Mouse (Mus musculus): ENCODE results near the gene Vps54. TPM values are rescaled to one million over a fixed set of nuclear protein-coding genes. Genes with fewer than 3 reads are reported as not detected.
"Not testable (repeated sequence)": the region's sequence is repeated elsewhere in the genome, so short reads cannot be mapped to it uniquely, and the experiment has no call there.

Gene Vps54
- polyA plus RNA-seq, 1 experiment from 2014 or later: 14.9 TPM

GRCm38 (mm10) chr11:21237474-21238278, 1.4 kb upstream of the Vps54 start:
- no peak for DNase-seq (ENCODE audit: low spot score)
- Histone ChIP-seq H3K4me1 (replicated peaks; ENCODE audit: control insufficient read depth, insufficient read depth, low read length) (peaks cover 26% of the 10 kb centered on the region), H3K9ac (peak overlapping the region; percentile 97; the same call in 1 of the 2 replicates), H3K4me2 (replicated peaks) (peak overlapping the region; percentile 62), H3K27ac (peak overlapping the region; percentile 95; the same call in 1 of the 2 replicates), H3K27me3 (ENCODE audit: control insufficient read depth, insufficient read depth, low read length) (no peaks in the 10 kb centered on the region), H3K4me3 (replicated peaks; ENCODE audit: low read length) (peak overlapping the region; percentile 96), H3K36me3 (replicated peaks; ENCODE audit: control insufficient read depth, insufficient read depth) (no peaks in the 10 kb centered on the region), H3K9me3 (ENCODE audit: control insufficient read depth, low read length) (no peaks in the 10 kb centered on the region)
- ATAC-seq (ENCODE audit: low FRiP score): no peak
- 97% methylated on average over 2 of the region's 2 CpGs for WGBS

- WGBS: 1% methylated on average over 53 of the region's 65 CpGs
- Histone ChIP-seq H3K4me3 (replicated peaks; ENCODE audit: low read length) (peak overlapping the region; percentile 96), H3K4me2 (replicated peaks) (peak overlapping the region; percentile 62), H3K9me3 (ENCODE audit: control insufficient read depth, low read length) (no peaks in the 10 kb centered on the region), H3K9ac (peak overlapping the region; percentile 97), H3K27ac (peak overlapping the region; percentile 95), H3K4me1 (replicated peaks; ENCODE audit: control insufficient read depth, insufficient read depth, low read length) (peaks cover 26% of the 10 kb centered on the region), H3K27me3 (ENCODE audit: control insufficient read depth, insufficient read depth, low read length) (no peaks in the 10 kb centered on the region), H3K36me3 (replicated peaks; ENCODE audit: control insufficient read depth, insufficient read depth) (no peaks in the 10 kb centered on the region)
- DNase-seq (ENCODE audit: low spot score) (peak; percentile 60), ATAC-seq (ENCODE audit: low FRiP score) (peak; percentile 92)
These were observed 631 bp upstream of the Vps54 start for GRCm38 (mm10) chr11:21238279-21239020.

GRCm38 (mm10) chr11:21239763-21240509, 855 bp downstream of the Vps54 start:
- Histone ChIP-seq H3K36me3 (replicated peaks; ENCODE audit: control insufficient read depth, insufficient read depth) (no peaks in the 10 kb centered on the region), H3K4me1 (replicated peaks; ENCODE audit: control insufficient read depth, insufficient read depth, low read length) (peaks cover 26% of the 10 kb centered on the region), H3K27ac (peak overlapping the region; percentile 95), H3K9ac (peak overlapping the region; percentile 97), H3K27me3 (ENCODE audit: control insufficient read depth, insufficient read depth, low read length) (no peaks in the 10 kb centered on the region), H3K4me3 (replicated peaks; ENCODE audit: low read length) (peak overlapping the region; percentile 96), H3K9me3 (ENCODE audit: control insufficient read depth, low read length) (no peaks in the 10 kb centered on the region), H3K4me2 (replicated peaks) (peak overlapping the region; percentile 62)
- ATAC-seq (ENCODE audit: low FRiP score): no peak
- no peak for DNase-seq (ENCODE audit: low spot score)
- WGBS: 32% methylated on average over 7 of the region's 7 CpGs

- DNase-seq (ENCODE audit: low spot score) (no peak), ATAC-seq (ENCODE audit: low FRiP score) (no peak)
- 83% methylated on average over 1 of the region's 1 CpGs for WGBS
- Histone ChIP-seq H3K4me3 (replicated peaks; ENCODE audit: low read length) (no peak overlapping the region), H3K4me2 (replicated peaks) (0 out of 2 replicates have a peak overlapping the region, but pooled peaks have one; percentile 1), H3K27ac (no peak overlapping the region), H3K9me3 (ENCODE audit: control insufficient read depth, low read length) (no peaks in the 10 kb centered on the region), H3K36me3 (replicated peaks; ENCODE audit: control insufficient read depth, insufficient read depth) (no peaks in the 10 kb centered on the region), H3K4me1 (replicated peaks; ENCODE audit: control insufficient read depth, insufficient read depth, low read length) (peaks cover 26% of the 10 kb centered on the region), H3K27me3 (ENCODE audit: control insufficient read depth, insufficient read depth, low read length) (no peaks in the 10 kb centered on the region), H3K9ac (no peak overlapping the region)
These were observed 2.3 kb downstream of the Vps54 start for GRCm38 (mm10) chr11:21241351-21241750.

GRCm38 (mm10) chr11:21247203-21247865, 8.3 kb downstream of the Vps54 start:
- Histone ChIP-seq H3K9ac (no peak overlapping the region), H3K27ac (no peak overlapping the region), H3K4me2 (replicated peaks) (no peak overlapping the region), H3K27me3 (ENCODE audit: control insufficient read depth, insufficient read depth, low read length) (no peaks in the 10 kb centered on the region), H3K4me3 (replicated peaks; ENCODE audit: low read length) (no peak overlapping the region), H3K9me3 (ENCODE audit: control insufficient read depth, low read length) (no peaks in the 10 kb centered on the region), H3K36me3 (replicated peaks; ENCODE audit: control insufficient read depth, insufficient read depth) (no peaks in the 10 kb centered on the region), H3K4me1 (replicated peaks; ENCODE audit: control insufficient read depth, insufficient read depth, low read length) (no peaks in the 10 kb centered on the region)
- 91% methylated on average over 4 of the region's 4 CpGs for WGBS
- ATAC-seq (ENCODE audit: low FRiP score): 0 out of 2 replicates have a peak, but pooled peaks have one; percentile 37
- no peak for DNase-seq (ENCODE audit: low spot score)

GRCm38 (mm10) chr11:21247940-21248339, 8.9 kb downstream of the Vps54 start:
- no peaks in the 10 kb centered on the region for H3K9me3 ChIP-seq (ENCODE audit: control insufficient read depth, low read length)
- H3K27ac ChIP-seq: no peak overlapping the region
- WGBS: 100% methylated on average over 1 of the region's 1 CpGs
- DNase-seq (ENCODE audit: low spot score): no peak
- no peak overlapping the region for H3K4me3 ChIP-seq (replicated peaks; ENCODE audit: low read length)
- H3K36me3 ChIP-seq (replicated peaks; ENCODE audit: control insufficient read depth, insufficient read depth): no peaks in the 10 kb centered on the region
- no peak overlapping the region for H3K9ac ChIP-seq
- ATAC-seq (ENCODE audit: low FRiP score): peak; percentile 27; the same call in 1 of the 2 replicates
- no peaks in the 10 kb centered on the region for H3K4me1 ChIP-seq (replicated peaks; ENCODE audit: control insufficient read depth, insufficient read depth, low read length)
- H3K27me3 ChIP-seq (ENCODE audit: control insufficient read depth, insufficient read depth, low read length): no peaks in the 10 kb centered on the region
- no peak overlapping the region for H3K4me2 ChIP-seq (replicated peaks)

- no peaks in the 10 kb centered on the region for H3K36me3 ChIP-seq (replicated peaks; ENCODE audit: control insufficient read depth, insufficient read depth)
- H3K27me3 ChIP-seq (ENCODE audit: control insufficient read depth, insufficient read depth, low read length): no peaks in the 10 kb centered on the region
- no peak for DNase-seq (ENCODE audit: low spot score)
- no peaks in the 10 kb centered on the region for H3K4me1 ChIP-seq (replicated peaks; ENCODE audit: control insufficient read depth, insufficient read depth, low read length)
- no peak overlapping the region for H3K4me2 ChIP-seq (replicated peaks)
- H3K9me3 ChIP-seq (ENCODE audit: control insufficient read depth, low read length): no peaks in the 10 kb centered on the region
- 87% methylated on average over 1 of the region's 1 CpGs for WGBS
- ATAC-seq (ENCODE audit: low FRiP score): no peak
- no peak overlapping the region for H3K4me3 ChIP-seq (replicated peaks; ENCODE audit: low read length)
- no peak overlapping the region for H3K9ac ChIP-seq
- H3K27ac ChIP-seq: no peak overlapping the region
These were observed 11.3 kb downstream of the Vps54 start for GRCm38 (mm10) chr11:21250366-21250765.

- not testable (repeated sequence) for H3K9me3 ChIP-seq (ENCODE audit: control insufficient read depth, low read length); H3K4me2 ChIP-seq (replicated peaks); DNase-seq (ENCODE audit: low spot score); H3K27me3 ChIP-seq (ENCODE audit: control insufficient read depth, insufficient read depth, low read length); ATAC-seq (ENCODE audit: low FRiP score); H3K27ac ChIP-seq; H3K9ac ChIP-seq; H3K36me3 ChIP-seq (replicated peaks; ENCODE audit: control insufficient read depth, insufficient read depth); H3K4me1 ChIP-seq (replicated peaks; ENCODE audit: control insufficient read depth, insufficient read depth, low read length); H3K4me3 ChIP-seq (replicated peaks; ENCODE audit: low read length)
- WGBS: 97% methylated on average over 10 of the region's 10 CpGs
These were observed 19.5 kb downstream of the Vps54 start for GRCm38 (mm10) chr11:21258611-21259010.
